Mouse (Mus musculus): ENCODE measurements at regions not wholly inside any gene's neighbourhood (a gene's known extent, or its start where the extent isn't known, plus 50 kb on each side); places are given as distances from the start of the nearest gene placed in this dataset.

- TF ChIP-seq CTCF (IDR thresholded peaks at IDR 0.05; ENCODE audit: insufficient read depth, low read depth, low read length) (no peak), POLR2A (IDR thresholded peaks at IDR 0.05; ENCODE audit: insufficient read depth, low read depth, low read length) (no peak)
Measured at GRCm38 (mm10) chr9:31642169-31642568, 177.9 kb upstream of the Tmem45b start.
